Mouse (Mus musculus) heart, adult 18-20 months (tissue): ENCODE measurements around the gene Tnni3. TPM values are rescaled to one million over a fixed set of nuclear protein-coding genes. Genes with fewer than 3 reads are reported as not detected.

Experiments used
- DNase-seq, 2 experiments: peaks; one replicate each; pipeline ENCODE4 v3.0.0; 2021 to 2022; ENCODE audit warnings: mixed read lengths in 1 of 2
- total RNA-seq, 2 experiments: library from RNA; stranded (reverse); gene quantifications; 2 replicates each; pipeline ENCODE4 v1.2.3; 2021

The Tnni3 gene
- total RNA-seq, 2 experiments from 2014 or later: 10,363 to 11,433 TPM

GRCm38 (mm10) chr7:4499034-4499433, 25.0 kb downstream of the Tnni3 start:
- peak in 1 of 2 experiments; percentile 53 for DNase-seq

GRCm38 (mm10) chr7:4498251-4498650, 25.8 kb downstream of the Tnni3 start:
- peak; percentile 91 to 94 for DNase-seq

- no peak for DNase-seq
Observed at GRCm38 (mm10) chr7:4497271-4497903, 26.6 kb downstream of the Tnni3 start.

GRCm38 (mm10) chr7:4496468-4496867, 27.6 kb downstream of the Tnni3 start:
- no peak for DNase-seq

- DNase-seq: no peak
Observed at GRCm38 (mm10) chr7:4493991-4494390, 30.0 kb downstream of the Tnni3 start.

- DNase-seq: peak in 1 of 2 experiments; percentile 68
Observed at GRCm38 (mm10) chr7:4492284-4493224, 31.5 kb downstream of the Tnni3 start.

- DNase-seq: peak; percentile 68 to 88
Observed at GRCm38 (mm10) chr7:4491308-4491707, 32.7 kb downstream of the Tnni3 start.

GRCm38 (mm10) chr7:4482281-4482680, 41.7 kb downstream of the Tnni3 start:
- DNase-seq: no peak

- peak in 1 of 2 experiments; percentile 65 for DNase-seq
Observed at GRCm38 (mm10) chr7:4479674-4480073, 44.4 kb downstream of the Tnni3 start.

- DNase-seq: no peak
Observed at GRCm38 (mm10) chr7:4478796-4479291, 45.2 kb downstream of the Tnni3 start.

- peak; percentile 86 to 92 for DNase-seq
Observed at GRCm38 (mm10) chr7:4478021-4478795, 45.8 kb downstream of the Tnni3 start.

- DNase-seq: no peak
Observed at GRCm38 (mm10) chr7:4473940-4474339, 50.1 kb downstream of the Tnni3 start.

- DNase-seq: peak; percentile 87 to 93
Observed at GRCm38 (mm10) chr7:4471179-4471555, 52.9 kb downstream of the Tnni3 start.

GRCm38 (mm10) chr7:4470275-4471178, 53.5 kb downstream of the Tnni3 start:
- DNase-seq: peak; percentile 71 to 81

Other genes starting within 250 kb of the Tnni3 start
- gene Ncr1, start 186.5 kb downstream of the Tnni3 start, total RNA-seq: under 1 TPM; 0.18 to 0.30 TPM
- gene Gp6, start 126.5 kb downstream of the Tnni3 start, total RNA-seq: under 1 TPM; 0.21 to 0.50 TPM
- gene Rdh13, start 78.6 kb downstream of the Tnni3 start, total RNA-seq: 10 to 100 TPM; 33.1 to 40.5 TPM
- gene Eps8l1, start 63.6 kb downstream of the Tnni3 start, total RNA-seq: 1 to 10 TPM; 2.1 to 3.4 TPM
- gene Ppp1r12c, start 22.5 kb downstream of the Tnni3 start, total RNA-seq: 10 to 100 TPM; 54.6 to 62.1 TPM
- 10 to 100 TPM; 20.9 to 22.2 TPM for gene Tnnt1, start 7.8 kb downstream of the Tnni3 start, total RNA-seq
- gene Dnaaf3, start 8.2 kb upstream of the Tnni3 start, total RNA-seq: 1 to 10 TPM; 2.0 to 2.5 TPM
- gene Syt5, start 23.3 kb upstream of the Tnni3 start, total RNA-seq: 1 to 10 TPM in 1 of 2 experiments, under 1 TPM in 1; 0.36 to 1.3 TPM
- not detected for gene Ptprh, start 79.8 kb upstream of the Tnni3 start, total RNA-seq
- gene Tmem86b, start 107.2 kb upstream of the Tnni3 start, total RNA-seq: 1 to 10 TPM; 3.8 to 6.5 TPM
- gene Ppp6r1, start 134.8 kb upstream of the Tnni3 start, total RNA-seq: 10 to 100 TPM; 69.2 to 70.4 TPM
- 10 to 100 TPM; 33.8 to 38.5 TPM for gene Hspbp1, start 160.8 kb upstream of the Tnni3 start, total RNA-seq
- 1 to 10 TPM; 1.1 to 1.2 TPM for gene Brsk1, start 166.4 kb upstream of the Tnni3 start, total RNA-seq
- under 1 TPM in 1 of 2 experiments, not detected in 1; 0.10 TPM for gene Tmem150b, start 201.0 kb upstream of the Tnni3 start, total RNA-seq
- gene Kmt5c, start 215.9 kb upstream of the Tnni3 start, total RNA-seq: 10 to 100 TPM in 1 of 2 experiments, 1 to 10 TPM in 1; 9.6 to 10.0 TPM
- gene Cox6b2, start 228.9 kb upstream of the Tnni3 start, total RNA-seq: 1 to 10 TPM; 1.4 to 2.3 TPM
- not detected for gene Fam71e2, start 247.1 kb upstream of the Tnni3 start, total RNA-seq